Mouse (Mus musculus) megakaryocyte, embryonic 14.5 days (primary cell): Measurements from ENCODE around the gene Ccdc97.

Experiments used
- FLI1 ChIP-seq: IDR thresholded peaks from 2 replicates; pipeline ENCODE4 v1.6.1; 2012; ENCODE audit warnings: low read length, inconsistent platforms, mixed read lengths
- GATA1 ChIP-seq: IDR thresholded peaks from 3 replicates; pipeline ENCODE4 v1.6.1; 2012; ENCODE audit warnings: mixed read lengths, low read length, inconsistent platforms, borderline replicate concordance

DNA sequence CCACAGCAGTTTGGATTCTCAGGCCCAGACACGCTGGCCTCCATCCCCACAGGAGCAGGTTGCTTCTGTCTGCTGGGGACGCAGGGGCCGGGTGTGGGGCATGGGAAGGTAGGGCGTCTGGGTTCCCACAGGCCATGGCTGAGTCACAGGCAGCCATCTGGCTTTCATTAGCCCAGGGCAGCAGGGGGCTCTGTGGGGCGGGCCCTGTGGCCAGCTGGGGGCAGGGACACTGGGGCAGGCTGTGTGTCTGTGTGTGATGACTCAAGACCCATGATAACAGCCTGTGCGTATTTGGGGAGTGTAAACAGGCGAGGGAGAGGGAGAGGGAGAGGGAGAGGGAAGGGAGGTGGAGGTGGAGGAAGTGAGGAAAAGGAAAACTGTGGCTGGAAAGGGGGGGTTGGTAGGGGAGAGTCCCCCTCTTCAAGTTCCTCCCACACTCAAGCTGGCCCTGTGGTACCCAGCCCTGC is 7.1 kb downstream of the Ccdc97 start:
- TF ChIP-seq GATA1 (no peak), FLI1 (no peak)
